Mouse (Mus musculus) embryonic facial prominence, embryonic 12.5 days (tissue): ENCODE data around the gene Cbfa2t2. TPM values are rescaled to one million over a fixed set of nuclear protein-coding genes. Genes with fewer than 3 reads are reported as not detected.

Experiments
- ATAC-seq: fragments of 200-750 bp; cut with Nextera tagmentation; 2 replicates; pipeline ENCODE4 v1.8.0; 2017; ENCODE audit not compliant: insufficient number of reproducible peaks, insufficient read depth, low FRiP score, low TSS enrichment
- H3K27ac ChIP-seq: fragments of 300-500 bp; sonication (generic); 2 replicates; pipeline ENCODE4 v1.5.1; 2016; ENCODE audit warnings: mild to moderate bottlenecking
- H3K27me3 ChIP-seq: fragments of 300-500 bp; sonication (generic); 2 replicates; pipeline ENCODE4 v1.6.1; 2016; ENCODE audit warnings: mild to moderate bottlenecking, moderate library complexity
- H3K36me3 ChIP-seq: fragments of 300-500 bp; sonication (generic); 2 replicates; pipeline ENCODE4 v1.6.1; 2016; ENCODE audit warnings: mild to moderate bottlenecking
- H3K4me1 ChIP-seq: fragments of 300-500 bp; sonication (generic); 2 replicates; pipeline ENCODE4 v1.6.1; 2016
- H3K4me2 ChIP-seq: fragments of 300-500 bp; sonication (generic); replicated peaks from 2 replicates; pipeline ENCODE4 v1.6.1; 2016; ENCODE audit warnings: mild to moderate bottlenecking, moderate library complexity
- H3K4me3 ChIP-seq: fragments of 300-500 bp; sonication (generic); 2 replicates; pipeline ENCODE4 v1.5.1; 2016; ENCODE audit warnings: mild to moderate bottlenecking
- H3K9ac ChIP-seq: fragments of 300-500 bp; sonication (generic); 2 replicates; pipeline ENCODE4 v1.6.1; 2016; ENCODE audit warnings: mild to moderate bottlenecking, moderate library complexity
- H3K9me3 ChIP-seq: fragments of 300-500 bp; sonication (generic); 2 replicates; pipeline ENCODE4 v1.6.1; 2016; ENCODE audit warnings: mild to moderate bottlenecking, moderate library complexity
- WGBS: fragments of 180-500 bp; shearing (Covaris S2); methylation state at CpG from one replicate; pipeline ENCODE4 v1.1.7; 2016; 5-methylcytosine and 5-hydroxymethylcytosine counted together
- polyA plus RNA-seq: library from polyadenylated mRNA; unstranded; fragments of >200 nt; fragmentation: Nextera tagmentation; extraction: Ambion mirVana; gene quantifications from 2 replicates; pipeline ENCODE4 v1.2.1, GENCODE M21; 2016

The Cbfa2t2 gene
- polyA plus RNA-seq, 1 experiment from 2014 or later, result 65.3 TPM

DNA sequence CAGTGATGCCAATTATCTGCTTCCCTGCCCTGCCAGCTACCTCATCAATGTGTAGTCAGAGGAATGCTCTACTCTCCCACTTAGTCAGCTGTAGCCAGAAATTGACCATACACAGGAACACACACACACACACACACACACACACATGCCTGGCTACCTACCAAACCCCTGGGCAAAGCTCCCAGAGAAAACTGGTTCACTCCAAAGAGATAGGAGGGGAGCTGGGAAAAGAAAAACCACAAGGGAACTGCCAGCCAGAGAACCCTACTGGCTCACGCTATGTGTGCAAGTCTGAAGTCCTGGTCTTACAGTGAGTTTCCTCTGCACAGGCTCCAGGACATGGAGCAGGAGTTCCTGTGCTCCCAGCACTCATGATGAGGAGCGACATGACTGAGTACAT lies 25.9 kb upstream of the Cbfa2t2 start:
- peaks cover 10% of the 10 kb centered on the region for H3K27me3 ChIP-seq

DNA sequence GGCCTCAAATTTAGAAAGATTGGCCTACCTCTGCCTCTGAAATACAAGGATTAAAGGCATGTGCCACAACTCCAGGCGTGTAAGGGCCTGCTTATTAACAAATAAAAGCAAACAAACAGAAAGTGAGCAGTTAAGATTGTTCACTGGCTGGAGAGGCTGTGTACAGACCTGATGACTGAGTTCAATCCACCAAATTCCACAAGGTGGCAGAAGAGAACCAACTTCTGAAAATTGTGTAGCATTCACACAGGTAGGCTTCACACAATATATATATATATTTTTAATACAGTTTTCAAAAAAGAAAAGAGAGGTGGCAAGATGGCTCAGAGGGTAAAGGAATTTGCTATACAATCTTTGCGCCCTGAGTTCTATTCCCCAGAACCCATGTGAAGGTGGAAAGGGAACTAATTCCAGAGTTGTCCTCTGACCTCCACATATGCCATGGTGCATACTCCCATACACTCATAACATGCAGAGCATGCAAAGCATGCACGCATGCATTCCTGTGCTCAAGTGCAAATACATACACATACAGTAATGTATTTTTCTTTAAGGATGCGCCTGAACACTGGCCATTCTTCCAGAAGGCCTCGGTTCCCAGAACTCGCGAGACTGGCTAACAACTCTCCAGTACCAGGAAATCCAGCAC lies 24.1 kb upstream of the Cbfa2t2 start:
- peaks cover 4% of the 10 kb centered on the region for H3K27me3 ChIP-seq
- H3K4me2 ChIP-seq, result no peak overlapping the region
- H3K9me3 ChIP-seq, result no peaks in the 10 kb centered on the region
- ATAC-seq, result no peak
- WGBS, result 66% methylated on average over 7 of the region's 7 CpGs
- H3K27ac ChIP-seq, result no peak overlapping the region
- H3K9ac ChIP-seq, result no peak overlapping the region
- peaks cover 4% of the 10 kb centered on the region; the same call in 1 of the 2 replicates for H3K4me1 ChIP-seq
- no peaks in the 10 kb centered on the region for H3K36me3 ChIP-seq
- no peak overlapping the region for H3K4me3 ChIP-seq

More for the DNA sequence above, 25.9 kb upstream of the Cbfa2t2 start:
- Histone ChIP-seq H3K27ac (no peak overlapping the region), H3K36me3 (no peaks in the 10 kb centered on the region), H3K4me1 (peaks cover 5% of the 10 kb centered on the region; the same call in 1 of the 2 replicates), H3K9me3 (no peaks in the 10 kb centered on the region), H3K9ac (no peak overlapping the region), H3K4me3 (no peak overlapping the region), H3K4me2 (no peak overlapping the region)
- no peak for ATAC-seq
- WGBS, result 70% methylated on average over 2 of the region's 2 CpGs

DNA sequence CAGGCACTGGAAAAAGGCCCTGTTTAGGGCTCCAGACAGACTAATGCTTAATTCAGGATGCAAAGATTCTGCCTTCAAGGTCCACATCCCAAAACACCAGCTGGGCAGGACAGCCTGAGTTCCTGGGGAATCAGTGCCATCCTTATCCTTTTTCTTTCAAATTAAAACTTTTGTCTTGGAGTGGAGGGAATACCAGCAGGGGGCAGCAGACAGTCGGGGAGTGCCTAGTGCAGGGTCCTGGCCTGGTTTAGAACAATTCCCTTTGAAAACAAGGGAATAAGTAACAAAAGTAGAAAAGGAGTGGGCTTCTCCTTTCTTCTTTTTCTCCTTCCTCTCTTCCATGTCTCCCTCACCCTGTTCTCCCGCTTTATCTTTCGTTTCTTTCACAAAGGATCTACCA lies 19.2 kb upstream of the Cbfa2t2 start:
- Histone ChIP-seq H3K4me1 (peaks cover 11% of the 10 kb centered on the region; the same call in 1 of the 2 replicates), H3K36me3 (no peaks in the 10 kb centered on the region), H3K27me3 (no peaks in the 10 kb centered on the region), H3K27ac (no peak overlapping the region), H3K4me2 (no peak overlapping the region), H3K4me3 (no peak overlapping the region), H3K9me3 (no peaks in the 10 kb centered on the region), H3K9ac (no peak overlapping the region)
- ATAC-seq, result no peak
- WGBS, result 8% methylated on average over 3 of the region's 3 CpGs

DNA sequence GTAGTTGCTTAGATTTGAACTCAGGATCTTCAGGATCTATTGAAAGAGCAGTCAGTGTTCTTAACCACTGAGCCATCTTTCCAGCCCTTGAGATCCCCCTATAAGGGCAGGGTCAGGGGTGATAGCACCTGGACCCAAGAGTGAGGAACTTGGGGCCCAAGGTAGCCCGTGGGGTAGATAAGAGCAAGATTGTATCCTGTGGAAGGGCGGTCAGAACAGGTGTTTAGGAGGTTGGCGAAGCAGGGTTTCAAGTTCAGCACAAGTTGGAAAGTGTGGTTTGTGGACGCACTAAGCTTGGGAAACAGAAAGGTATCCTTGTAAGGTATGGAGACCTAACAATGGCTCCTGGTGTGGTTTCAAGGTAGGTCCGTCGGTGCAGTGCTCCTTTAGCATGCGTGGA lies 18.3 kb upstream of the Cbfa2t2 start:
- WGBS, result 84% methylated on average over 7 of the region's 7 CpGs
- no peaks in the 10 kb centered on the region for H3K36me3 ChIP-seq

DNA sequence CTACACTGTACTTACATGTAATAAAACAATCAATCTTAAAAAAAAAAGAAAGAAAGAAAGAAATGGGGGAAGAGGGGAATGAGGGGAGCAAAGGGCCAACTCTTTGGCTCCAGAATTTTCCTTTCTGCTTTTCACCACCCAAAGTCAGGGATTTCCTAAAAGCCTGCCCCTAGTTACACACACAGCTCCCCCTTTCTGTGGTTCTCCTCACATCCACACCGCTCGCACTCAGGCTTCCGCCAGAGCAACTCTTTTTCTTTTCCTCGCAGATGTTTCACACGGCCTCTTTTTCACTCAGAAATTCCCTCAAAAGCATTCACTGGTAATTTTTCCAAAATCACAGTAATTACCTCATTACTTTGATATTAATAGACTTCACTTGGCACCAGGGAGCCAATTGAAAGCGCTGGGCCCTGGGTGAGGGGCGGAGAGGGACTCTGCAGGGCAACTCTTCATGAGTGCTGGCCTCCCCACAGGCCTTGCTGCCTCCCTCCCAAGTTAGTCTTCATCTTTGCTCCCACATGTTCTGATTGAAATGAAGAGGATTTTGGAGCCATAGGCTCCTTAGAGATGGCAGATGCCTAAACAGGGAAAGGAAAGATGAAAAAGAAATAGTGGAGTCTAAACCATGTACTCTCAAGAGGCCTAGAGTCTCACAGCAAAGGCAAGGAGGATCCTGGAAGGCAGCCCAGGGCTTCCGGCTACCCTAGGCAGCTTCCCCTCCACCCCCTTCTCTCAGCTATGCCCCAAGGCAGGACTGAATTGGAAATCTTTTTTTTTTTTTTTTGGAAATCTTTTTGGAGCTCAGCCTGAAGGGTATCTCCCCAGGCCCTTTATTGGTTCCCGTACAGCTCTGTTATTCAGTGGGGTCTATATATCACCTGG lies 16.4 kb upstream of the Cbfa2t2 start:
- 77% methylated on average over 9 of the region's 9 CpGs for WGBS
- no peaks in the 10 kb centered on the region for H3K9me3 ChIP-seq
- no peaks in the 10 kb centered on the region for H3K36me3 ChIP-seq
- peaks cover 11% of the 10 kb centered on the region; the same call in 1 of the 2 replicates for H3K4me1 ChIP-seq
- H3K27ac ChIP-seq, result no peak overlapping the region
- no peak overlapping the region for H3K4me2 ChIP-seq
- H3K27me3 ChIP-seq, result no peaks in the 10 kb centered on the region
- H3K4me3 ChIP-seq, result no peak overlapping the region
- no peak for ATAC-seq
- H3K9ac ChIP-seq, result no peak overlapping the region

More for the DNA sequence above, 18.3 kb upstream of the Cbfa2t2 start:
- no peak overlapping the region for H3K4me3 ChIP-seq
- peaks cover 11% of the 10 kb centered on the region; the same call in 1 of the 2 replicates for H3K4me1 ChIP-seq
- H3K27me3 ChIP-seq, result no peaks in the 10 kb centered on the region
- no peak overlapping the region for H3K9ac ChIP-seq
- no peaks in the 10 kb centered on the region for H3K9me3 ChIP-seq
- H3K27ac ChIP-seq, result no peak overlapping the region
- H3K4me2 ChIP-seq, result no peak overlapping the region
- ATAC-seq, result no peak

DNA sequence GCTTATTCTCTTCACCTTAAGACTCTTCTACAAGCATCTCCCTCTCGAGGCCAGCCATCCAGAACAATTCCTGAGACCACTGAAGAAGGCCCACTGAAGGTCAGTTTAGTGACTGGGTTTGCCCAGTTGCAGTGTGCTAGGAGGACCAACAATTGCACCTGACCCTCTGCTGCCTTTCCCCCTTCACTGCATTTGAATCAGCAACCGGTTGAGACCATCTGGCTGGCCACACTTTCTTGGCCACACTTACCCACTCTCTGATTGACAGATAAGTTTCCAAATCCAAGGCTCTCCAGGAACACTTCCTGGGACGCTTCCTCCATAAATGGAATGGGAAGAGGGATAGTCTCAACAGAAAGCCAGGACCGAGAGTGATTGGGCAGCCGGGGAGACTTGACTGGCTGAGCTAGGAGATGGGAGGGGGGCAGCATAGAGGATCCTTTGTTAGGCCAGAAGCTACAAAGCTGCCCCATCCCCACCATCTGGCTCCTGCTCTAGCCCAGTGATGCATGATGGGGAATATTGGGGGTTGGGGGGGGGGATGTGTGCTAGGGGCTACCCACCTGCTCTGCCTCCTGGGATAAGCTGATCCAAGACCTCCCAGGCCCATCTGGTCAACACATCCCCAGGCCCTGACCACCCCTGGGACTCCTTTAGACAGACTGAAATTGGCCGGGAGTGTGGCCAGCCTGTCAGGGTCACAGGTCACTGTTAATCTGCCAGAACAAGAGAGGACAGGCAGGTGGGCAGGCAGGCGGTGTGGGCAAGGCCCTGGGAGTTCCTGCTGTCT lies 15.1 kb upstream of the Cbfa2t2 start:
- H3K4me1 ChIP-seq, result peaks cover 11% of the 10 kb centered on the region; the same call in 1 of the 2 replicates
- peak; percentile 41; the same call in 1 of the 2 replicates for ATAC-seq
- no peaks in the 10 kb centered on the region for H3K36me3 ChIP-seq
- H3K4me3 ChIP-seq, result no peak overlapping the region
- H3K27ac ChIP-seq, result peak overlapping the region; percentile 17; the same call in 1 of the 2 replicates
- no peaks in the 10 kb centered on the region for H3K27me3 ChIP-seq
- WGBS, result 18% methylated on average over 7 of the region's 7 CpGs
- H3K9ac ChIP-seq, result no peak overlapping the region
- no peaks in the 10 kb centered on the region for H3K9me3 ChIP-seq
- no peak overlapping the region for H3K4me2 ChIP-seq

DNA sequence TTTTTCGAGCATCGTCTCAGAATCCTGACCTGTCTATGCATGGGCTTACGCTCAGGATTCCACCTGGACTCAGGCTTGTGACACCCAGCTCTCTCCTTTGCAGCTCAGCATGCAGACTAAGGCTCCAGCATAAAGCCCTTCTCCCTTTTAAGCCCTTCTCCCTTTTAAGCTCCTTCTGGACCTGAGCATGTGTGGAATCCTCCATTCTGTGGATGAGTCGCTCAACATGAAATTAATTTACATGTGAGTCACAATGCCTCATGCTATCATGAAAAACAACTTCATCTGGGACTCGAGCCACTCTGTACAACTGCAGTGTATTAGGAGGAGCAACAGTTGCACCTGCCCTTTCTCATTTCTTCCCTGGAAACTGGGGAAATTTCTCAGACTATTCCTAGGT lies 14.1 kb upstream of the Cbfa2t2 start:
- H3K36me3 ChIP-seq, result no peaks in the 10 kb centered on the region
- no peaks in the 10 kb centered on the region for H3K27me3 ChIP-seq
- H3K4me3 ChIP-seq, result no peak overlapping the region
- H3K27ac ChIP-seq, result no peak overlapping the region
- WGBS, result 76% methylated on average over 5 of the region's 5 CpGs
- ATAC-seq, result no peak
- peaks cover 13% of the 10 kb centered on the region; the same call in 1 of the 2 replicates for H3K4me1 ChIP-seq
- H3K9ac ChIP-seq, result no peak overlapping the region
- no peak overlapping the region for H3K4me2 ChIP-seq
- H3K9me3 ChIP-seq, result no peaks in the 10 kb centered on the region

DNA sequence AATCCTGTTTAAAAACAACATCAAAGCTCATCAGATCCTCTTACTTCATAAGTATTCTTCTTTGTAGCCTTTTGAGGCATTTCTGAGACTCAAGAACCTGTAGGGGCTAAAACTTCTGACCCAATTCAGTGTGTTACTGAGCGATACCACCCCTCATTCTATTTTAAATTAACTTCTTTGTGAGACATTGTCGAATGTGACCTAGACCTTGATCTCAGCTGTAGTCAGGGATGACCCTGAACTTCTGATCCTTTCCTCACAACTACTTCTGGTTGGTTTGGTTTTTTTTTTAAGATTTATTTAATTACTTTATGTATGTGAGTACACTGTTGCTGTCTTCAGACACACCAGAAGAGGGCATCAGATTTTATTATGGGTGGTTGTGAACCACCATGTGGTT lies 12.7 kb upstream of the Cbfa2t2 start:
- H3K9ac ChIP-seq, result no peak overlapping the region
- no peak overlapping the region for H3K4me2 ChIP-seq
- H3K27me3 ChIP-seq, result 0 out of 2 replicates have a peak, but pooled peaks cover under 1% of the 10 kb centered on the region
- H3K4me1 ChIP-seq, result peaks cover 19% of the 10 kb centered on the region; the same call in 1 of the 2 replicates
- H3K36me3 ChIP-seq, result no peaks in the 10 kb centered on the region
- no peaks in the 10 kb centered on the region for H3K9me3 ChIP-seq
- no peak overlapping the region for H3K4me3 ChIP-seq
- 83% methylated on average over 2 of the region's 2 CpGs for WGBS
- no peak overlapping the region for H3K27ac ChIP-seq
- ATAC-seq, result no peak

DNA sequence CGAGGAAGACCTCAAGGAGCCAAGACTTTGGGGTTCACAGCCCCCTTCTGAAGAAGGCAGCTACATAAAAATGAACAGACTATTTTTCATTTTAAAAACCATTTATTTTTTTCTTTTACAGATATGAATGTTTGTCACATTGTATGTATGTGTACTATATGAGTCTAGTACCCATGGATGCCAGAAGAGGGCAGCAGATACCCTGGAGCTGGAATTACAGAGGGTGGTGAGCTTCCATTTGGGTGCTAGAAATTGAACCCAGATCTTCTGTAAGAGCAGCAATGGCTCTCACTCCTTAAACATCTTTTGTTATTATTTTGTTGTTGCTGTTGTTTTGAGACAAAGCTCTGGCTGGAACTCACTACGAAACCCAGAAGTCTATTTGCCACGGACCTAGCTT lies 10.8 kb upstream of the Cbfa2t2 start:
- no peak overlapping the region for H3K4me2 ChIP-seq
- no peak overlapping the region for H3K27ac ChIP-seq
- ATAC-seq, result no peak
- H3K36me3 ChIP-seq, result no peaks in the 10 kb centered on the region
- 77% methylated on average over 3 of the region's 3 CpGs for WGBS
- no peaks in the 10 kb centered on the region for H3K9me3 ChIP-seq
- H3K4me1 ChIP-seq, result peaks cover 19% of the 10 kb centered on the region; the same call in 1 of the 2 replicates
- no peak overlapping the region for H3K4me3 ChIP-seq
- H3K9ac ChIP-seq, result no peak overlapping the region
- 0 out of 2 replicates have a peak, but pooled peaks cover 5% of the 10 kb centered on the region for H3K27me3 ChIP-seq

DNA sequence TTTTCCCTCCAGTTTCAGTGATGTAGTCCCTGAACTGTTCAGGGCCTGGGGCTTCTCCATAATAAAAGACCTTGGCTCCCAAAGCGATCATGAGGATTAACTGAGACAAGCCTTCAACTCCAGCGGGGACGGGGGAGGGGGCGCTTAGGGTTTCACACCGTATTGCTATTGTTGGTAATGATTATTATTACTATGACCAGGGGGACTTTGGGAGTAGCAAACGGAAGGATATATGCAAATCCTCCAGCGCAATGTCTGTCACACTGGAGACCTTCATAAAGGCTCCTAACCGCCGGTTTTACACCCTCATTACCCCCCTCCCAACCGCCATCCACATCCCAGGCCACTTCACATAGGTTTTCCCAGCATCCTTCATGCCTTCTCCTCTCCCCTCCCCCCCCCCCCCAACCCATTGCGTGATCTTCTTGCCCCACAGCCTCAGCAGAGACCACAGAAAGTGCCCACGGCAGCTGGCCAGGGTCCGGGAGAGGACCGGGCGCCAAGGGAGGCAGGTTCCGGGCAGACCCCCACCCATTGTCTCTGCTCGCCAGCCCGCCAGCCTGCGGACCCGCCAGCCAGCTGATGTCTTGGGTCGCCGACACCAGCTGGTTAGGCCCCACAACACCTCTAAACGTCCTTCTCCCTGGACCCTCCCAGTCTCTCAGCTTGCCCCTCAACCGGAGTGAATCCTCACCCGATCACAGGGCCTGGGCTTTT lies 9.9 kb upstream of the Cbfa2t2 start:
- WGBS, result 2% methylated on average over 24 of the region's 25 CpGs
- Histone ChIP-seq H3K9me3 (no peaks in the 10 kb centered on the region), H3K9ac (peak overlapping the region; percentile 61), H3K4me1 (peaks cover 12% of the 10 kb centered on the region; the same call in 1 of the 2 replicates), H3K36me3 (no peaks in the 10 kb centered on the region), H3K27me3 (0 out of 2 replicates have a peak, but pooled peaks cover 5% of the 10 kb centered on the region), H3K4me2 (peak overlapping the region; percentile 63), H3K4me3 (peak overlapping the region; percentile 40), H3K27ac (peak overlapping the region; percentile 72)
- peak; percentile 50 for ATAC-seq
